Comparison of ENCODE assay signal across 7 mouse cellular contexts in genomic region chr11:97987551-97988526, GRCm38 (mm10). TPM values are rescaled to one million over a fixed set of nuclear protein-coding genes. Genes with fewer than 3 reads are reported as not detected.
A peak's percentile ranks its signal among the peaks of the same experiment; 100 is the strongest.
DNase-seq lines count a peak whose midpoint lies in the region; ATAC-seq lines count a peak whose summit lies in the region.

No protein-coding gene starts in this region.

- intact Hi-C loops in gastrocnemius, postnatal 36 days (cut with DNase I), result loop anchor here (1.0 to 2.0 kb wide), 3 partner anchors 51 to 191 kb away; no protein-coding TSS in a partner anchor
- intact Hi-C loops in left cerebral cortex, postnatal 25 days (cut with DNase I), result loop anchor here (1.0 to 2.0 kb wide), 3 partner anchors 52 to 189 kb away; partner anchors contain the start of gene Lasp1

- under 1% methylated on average over 42 of the region's 42 CpGs for WGBS in intestine, embryonic 15.5 days
- under 1% methylated on average over 42 of the region's 42 CpGs for WGBS in midbrain, embryonic 10.5 days

- peak overlapping the region; percentile 70 for H3K4me3 ChIP-seq in intestine, embryonic 15.5 days (replicated peaks)
- H3K4me3 ChIP-seq in midbrain, embryonic 10.5 days, result peak overlapping the region; percentile 94

- H3K27ac ChIP-seq in intestine, embryonic 15.5 days, result peak overlapping the region; percentile 86
- peak overlapping the region; percentile 88 for H3K27ac ChIP-seq in midbrain, embryonic 10.5 days (replicated peaks)

- peaks cover 21% of the 10 kb centered on the region for H3K27me3 ChIP-seq in intestine, embryonic 15.5 days (replicated peaks)
- H3K27me3 ChIP-seq in midbrain, embryonic 10.5 days (ENCODE audit: low read depth, poor library complexity, severe bottlenecking), result peaks cover 64% of the 10 kb centered on the region

- peak; percentile 95 to 99 for DNase-seq in adrenal gland, adult 18-20 months (ENCODE audit: low spot score in 2 of 2)
- peak; percentile 98 for DNase-seq in embryo, embryonic 11 days
- peak; percentile 92 to 98 for DNase-seq in gastrocnemius, postnatal 36 days
- DNase-seq in left cerebral cortex, postnatal 25 days (ENCODE audit: low spot score in 2 of 2), result peak; percentile 95 to 98
- peak; percentile 95 for DNase-seq in midbrain, embryonic 10.5 days (ENCODE audit: low spot score)
- DNase-seq in right cerebral cortex, postnatal 4 days, result peak; percentile 96

- H3K9ac ChIP-seq in intestine, embryonic 15.5 days, result peak overlapping the region; percentile 80

- peaks cover 15% of the 10 kb centered on the region; the same call in 1 of the 2 replicates for H3K4me1 ChIP-seq in intestine, embryonic 15.5 days (replicated peaks)
- peaks cover 33% of the 10 kb centered on the region for H3K4me1 ChIP-seq in midbrain, embryonic 10.5 days

- ATAC-seq in intestine, embryonic 15.5 days, result peak; percentile 86

- no peaks in the 10 kb centered on the region for H3K9me3 ChIP-seq in intestine, embryonic 15.5 days
- no peaks in the 10 kb centered on the region for H3K9me3 ChIP-seq in midbrain, embryonic 10.5 days (replicated peaks)

- H3K36me3 ChIP-seq in intestine, embryonic 15.5 days, result no peaks in the 10 kb centered on the region
- H3K36me3 ChIP-seq in midbrain, embryonic 10.5 days, result no peaks in the 10 kb centered on the region

- H3K4me2 ChIP-seq in intestine, embryonic 15.5 days (replicated peaks), result peak overlapping the region; percentile 85

RNA-seq across cellular contexts. Expression of gene Plxdc1, which starts 1.6 kb away (rescaled TPM):
- total RNA-seq in adrenal gland, adult 18-20 months (2021), result 10 to 100 TPM in 1 of 2 experiments, 1 to 10 TPM in 1; 6.9 to 16.2 TPM
- total RNA-seq in gastrocnemius, postnatal 36 days (2021), result 1 to 10 TPM; 2.8 to 3.7 TPM
- polyA plus RNA-seq in intestine, embryonic 15.5 days (2015; fragmentation: Nextera tagmentation; extraction: Ambion mirVana), result 0.47 and 0.49 TPM in 2 replicates
- 10 to 100 TPM; 22.0 to 22.4 TPM for total RNA-seq in left cerebral cortex, postnatal 25 days (2021)
- 0.06 and 0.16 TPM in 2 replicates for polyA plus RNA-seq in midbrain, embryonic 10.5 days (2016; fragmentation: Nextera tagmentation; extraction: Ambion mirVana)

RNA-seq across cellular contexts. Expression of gene Arl5c, which starts 8.1 kb away (rescaled TPM):
- under 1 TPM; 0.45 to 0.63 TPM for total RNA-seq in adrenal gland, adult 18-20 months (2021)
- total RNA-seq in gastrocnemius, postnatal 36 days (2021), result under 1 TPM; 0.32 to 0.79 TPM
- polyA plus RNA-seq in intestine, embryonic 15.5 days (2015; fragmentation: Nextera tagmentation; extraction: Ambion mirVana), result 7.6 and 11.8 TPM in 2 replicates
- total RNA-seq in left cerebral cortex, postnatal 25 days (2021), result 1 to 10 TPM in 1 of 2 experiments, under 1 TPM in 1; 0.89 to 1.7 TPM
- polyA plus RNA-seq in midbrain, embryonic 10.5 days (2016; fragmentation: Nextera tagmentation; extraction: Ambion mirVana), result 8.9 and 16.8 TPM in 2 replicates

RNA-seq across cellular contexts. Expression of gene Cacnb1, which starts 35.0 kb away (rescaled TPM):
- 10 to 100 TPM in 1 of 2 experiments, 1 to 10 TPM in 1; 8.6 to 10.1 TPM for total RNA-seq in adrenal gland, adult 18-20 months (2021)
- total RNA-seq in gastrocnemius, postnatal 36 days (2021), result 100 to 1,000 TPM; 215 to 243 TPM
- 6.5 and 7.5 TPM in 2 replicates for polyA plus RNA-seq in intestine, embryonic 15.5 days (2015; fragmentation: Nextera tagmentation; extraction: Ambion mirVana)
- total RNA-seq in left cerebral cortex, postnatal 25 days (2021), result 100 to 1,000 TPM; 155 to 167 TPM
- 7.8 and 12.5 TPM in 2 replicates for polyA plus RNA-seq in midbrain, embryonic 10.5 days (2016; fragmentation: Nextera tagmentation; extraction: Ambion mirVana)

RNA-seq across cellular contexts. Expression of gene Rpl19, which starts 38.7 kb away (rescaled TPM):
- 1,000 to 10,000 TPM; 1,100 to 1,184 TPM for total RNA-seq in adrenal gland, adult 18-20 months (2021)
- 100 to 1,000 TPM; 368 to 452 TPM for total RNA-seq in gastrocnemius, postnatal 36 days (2021)
- 1,063 and 1,131 TPM in 2 replicates for polyA plus RNA-seq in intestine, embryonic 15.5 days (2015; fragmentation: Nextera tagmentation; extraction: Ambion mirVana)
- total RNA-seq in left cerebral cortex, postnatal 25 days (2021), result 100 to 1,000 TPM; 560 to 589 TPM
- 976 and 1,159 TPM in 2 replicates for polyA plus RNA-seq in midbrain, embryonic 10.5 days (2016; fragmentation: Nextera tagmentation; extraction: Ambion mirVana)

Comparison
In these comparisons a context has a peak if more than half of its experiments do, and no peak if none do; other contexts are left out.
1. Peak in every context shown above with its lines: DNase-seq, ATAC-seq, H3K4me3 ChIP-seq and H3K27ac ChIP-seq.
2. RNA of gene Cacnb1, which starts 35.0 kb away (total RNA-seq): 215 to 243 TPM in gastrocnemius, postnatal 36 days and 155 to 167 TPM in left cerebral cortex, postnatal 25 days; 8.6 to 10.1 TPM in adrenal gland, adult 18-20 months; every median in the first group is over 10 times any median in the second.